In genomic region chr19:22066302-22066701, GRCm38 (mm10) we compare ENCODE assay signal across 24 mouse cellular contexts.
DNase-seq lines count a peak whose midpoint lies in the region; ATAC-seq and TF ChIP-seq lines count a peak whose summit lies in the region.
"Had no signal": no experiment of that assay in that cellular context is flagged by ENCODE, and none has a peak within 500 bp of the region (broad histone marks: within the 10 kb centered on the region; RNA-seq: fewer than 3 reads in every experiment).

No protein-coding gene starts in this region.

- WGBS in forebrain, postnatal 0 days: 59% methylated on average over 8 of the region's 8 CpGs
- 63% methylated on average over 8 of the region's 8 CpGs for WGBS in forebrain, embryonic 15.5 days
- WGBS in liver, embryonic 14.5 days (ENCODE audit: insufficient replicate concordance): 60% methylated on average over 8 of the region's 8 CpGs
- 68% methylated on average over 8 of the region's 8 CpGs for WGBS in liver, postnatal 0 days (ENCODE audit: insufficient replicate concordance)

- TF ChIP-seq EP300 in liver, embryonic 14.5 days (IDR thresholded peaks at IDR 0.05; ENCODE audit: low read depth): no peak
- TF ChIP-seq EP300 in liver, postnatal 0 days (IDR thresholded peaks at IDR 0.05; ENCODE audit: low read depth): no peak

- H3K4me1 ChIP-seq in forebrain, postnatal 0 days (ENCODE audit: insufficient read depth): no peaks in the 10 kb centered on the region; the same call in 1 of the 2 replicates
- H3K4me1 ChIP-seq in forebrain, embryonic 15.5 days: no peaks in the 10 kb centered on the region
- no peaks in the 10 kb centered on the region for H3K4me1 ChIP-seq in liver, embryonic 14.5 days (replicated peaks; ENCODE audit: control insufficient read depth in 2 of 2, insufficient read depth in 2 of 2, low read length in 1 of 2)
- H3K4me1 ChIP-seq in liver, postnatal 0 days (ENCODE audit: insufficient read depth): no peaks in the 10 kb centered on the region

- H3K4me2 ChIP-seq in forebrain, postnatal 0 days (ENCODE audit: low read depth): no peak overlapping the region
- H3K4me2 ChIP-seq in forebrain, embryonic 15.5 days (replicated peaks): no peak overlapping the region
- H3K4me2 ChIP-seq in liver, embryonic 14.5 days (ENCODE audit: low read depth): no peak overlapping the region
- no peak overlapping the region for H3K4me2 ChIP-seq in liver, postnatal 0 days (ENCODE audit: low read depth, low read length)

- DNase-seq in forebrain, postnatal 0 days: peak; percentile 10
- peak in 2 of 3 experiments; percentile 9 for DNase-seq in liver, embryonic 14.5 days (ENCODE audit: low read depth in 3 of 3, low spot score in 3 of 3)
- DNase-seq in liver, postnatal 0 days: no peak
- DNase-seq in brain, adult 2 months (ENCODE audit: low read depth, low spot score): peak; percentile 6
- DNase-seq in brain, embryonic 14.5 days (ENCODE audit: low read depth): peak; percentile 22
- no peak for DNase-seq in right cerebral cortex, postnatal 36 days (ENCODE audit: low spot score in 2 of 2)
- DNase-seq in frontal cortex, adult 2 months (ENCODE audit: extremely low spot score in 1 of 2, low spot score in 1 of 2): no peak
- DNase-seq: adrenal gland, adult 2 months; adrenal gland, adult 8-10 months; adrenal gland, postnatal 10 days; adrenal gland, postnatal 14 days; adrenal gland, postnatal 25 days; adrenal gland, postnatal 36 days; B cell, adult 2 months; cerebellum, adult 11 months; cerebellum, adult 11-12 months; cerebellum, adult 18-20 months; cerebellum, adult 2 months had no signal

- no peak overlapping the region for H3K9ac ChIP-seq in forebrain, postnatal 0 days
- no peak overlapping the region for H3K9ac ChIP-seq in forebrain, embryonic 15.5 days (replicated peaks)
- H3K9ac ChIP-seq in liver, embryonic 14.5 days (replicated peaks): no peak overlapping the region
- H3K9ac ChIP-seq in liver, postnatal 0 days (replicated peaks): no peak overlapping the region

- no peak for ATAC-seq in forebrain, postnatal 0 days
- ATAC-seq in forebrain, embryonic 15.5 days (replicated peaks): no peak
- no peak for ATAC-seq in liver, embryonic 14.5 days (ENCODE audit: insufficient read depth)
- no peak for ATAC-seq in liver, postnatal 0 days
- ATAC-seq: activated CD4-positive, CD25-positive, alpha-beta regulatory T cell, adult 4 months; CD4-positive, CD25-positive, alpha-beta regulatory T cell, adult 4 months; Patski had no signal

- H3K27ac ChIP-seq in forebrain, postnatal 0 days (ENCODE audit: low read depth, low read length): no peak overlapping the region
- no peak overlapping the region for H3K27ac ChIP-seq in forebrain, embryonic 15.5 days (replicated peaks)
- H3K27ac ChIP-seq in liver, embryonic 14.5 days: no peak overlapping the region
- H3K27ac ChIP-seq in liver, postnatal 0 days (ENCODE audit: low read depth): no peak overlapping the region

- no peak for TF ChIP-seq POLR2A in brain, embryonic 14.5 days (IDR thresholded peaks at IDR 0.05; ENCODE audit: borderline replicate concordance, extremely low read depth, insufficient read depth, insufficient read length, poor library complexity, severe bottlenecking)

- no peak overlapping the region for H3K4me3 ChIP-seq in forebrain, postnatal 0 days (ENCODE audit: low read depth, low read length)
- no peak overlapping the region for H3K4me3 ChIP-seq in forebrain, embryonic 15.5 days
- H3K4me3 ChIP-seq in liver, embryonic 14.5 days (ENCODE audit: insufficient read depth in 1 of 2, low read depth in 2 of 2, low read length in 2 of 2): no peak overlapping the region
- H3K4me3 ChIP-seq in liver, postnatal 0 days (ENCODE audit: low read depth, low read length): no peak overlapping the region

- no peaks in the 10 kb centered on the region for H3K9me3 ChIP-seq in forebrain, postnatal 0 days (ENCODE audit: low read length)
- no peaks in the 10 kb centered on the region for H3K9me3 ChIP-seq in forebrain, embryonic 15.5 days
- no peaks in the 10 kb centered on the region for H3K9me3 ChIP-seq in liver, embryonic 14.5 days (ENCODE audit: control insufficient read depth, low read length)
- H3K9me3 ChIP-seq in liver, postnatal 0 days (ENCODE audit: low read length): no peaks in the 10 kb centered on the region
- H3K9me3 ChIP-seq: G1E had no signal

- no peak for TF ChIP-seq CTCF in forebrain, postnatal 0 days (IDR thresholded peaks at IDR 0.05; ENCODE audit: low read depth)
- no peak for TF ChIP-seq CTCF in liver, embryonic 14.5 days (IDR thresholded peaks at IDR 0.05; ENCODE audit: low read depth)
- TF ChIP-seq CTCF in liver, postnatal 0 days (IDR thresholded peaks at IDR 0.05; ENCODE audit: low read depth): no peak
- TF ChIP-seq CTCF in brain, embryonic 14.5 days (IDR thresholded peaks at IDR 0.05; ENCODE audit: borderline replicate concordance, extremely low read depth, insufficient read depth, insufficient read length): no peak

- H3K36me3 ChIP-seq in forebrain, postnatal 0 days (ENCODE audit: insufficient read depth): no peaks in the 10 kb centered on the region
- no peaks in the 10 kb centered on the region for H3K36me3 ChIP-seq in forebrain, embryonic 15.5 days
- H3K36me3 ChIP-seq in liver, embryonic 14.5 days (replicated peaks; ENCODE audit: control insufficient read depth, insufficient read depth, low read depth): no peaks in the 10 kb centered on the region
- H3K36me3 ChIP-seq in liver, postnatal 0 days (replicated peaks; ENCODE audit: insufficient read depth, low read length): no peaks in the 10 kb centered on the region
- H3K36me3 ChIP-seq: G1E had no signal

- H3K27me3 ChIP-seq in forebrain, postnatal 0 days (ENCODE audit: insufficient read depth, low read length): no peaks in the 10 kb centered on the region
- no peaks in the 10 kb centered on the region for H3K27me3 ChIP-seq in forebrain, embryonic 15.5 days
- H3K27me3 ChIP-seq in liver, embryonic 14.5 days (ENCODE audit: control insufficient read depth, insufficient read depth, low read length): no peaks in the 10 kb centered on the region
- H3K27me3 ChIP-seq in liver, postnatal 0 days (ENCODE audit: insufficient read depth, low read length): no peaks in the 10 kb centered on the region
- H3K27me3 ChIP-seq: CH12.LX had no signal

Comparison
In these comparisons a context has a peak if more than half of its experiments do, and no peak if none do; other contexts are left out.
1. DNase-seq: peak in forebrain, postnatal 0 days (single experiment), liver, embryonic 14.5 days (2 of 3), brain, adult 2 months (single experiment) and brain, embryonic 14.5 days (single experiment); none in liver, postnatal 0 days (single experiment), right cerebral cortex, postnatal 36 days (0 of 2) and frontal cortex, adult 2 months (0 of 2).